Mouse (Mus musculus) intestine, postnatal 0 days (tissue): Measurements from ENCODE around the gene Asb2. TPM values are rescaled to one million over a fixed set of nuclear protein-coding genes. Genes with fewer than 3 reads are reported as not detected.

Experiments used
- ATAC-seq: fragments of 200-750 bp; cut with Nextera tagmentation; 2 replicates; pipeline ENCODE4 v1.8.0; 2017; ENCODE audit warnings: mild to moderate bottlenecking, moderate TSS enrichment, moderate library complexity
- H3K27ac ChIP-seq: fragments of 300-500 bp; sonication (generic); 2 replicates; pipeline ENCODE4 v1.5.1; 2014; ENCODE audit warnings: mild to moderate bottlenecking, low read depth, low read length, moderate library complexity
- H3K27me3 ChIP-seq: fragments of 300-500 bp; sonication (generic); replicated peaks from 2 replicates; pipeline ENCODE4 v1.6.1; 2014; ENCODE audit warnings: low read length, mixed read lengths; ENCODE audit not compliant: control insufficient read depth, insufficient read depth
- H3K36me3 ChIP-seq: fragments of 300-500 bp; sonication (generic); 2 replicates; pipeline ENCODE4 v1.6.1; 2014; ENCODE audit warnings: mild to moderate bottlenecking, moderate library complexity; ENCODE audit not compliant: control insufficient read depth, insufficient read depth
- H3K4me1 ChIP-seq: fragments of 300-500 bp; sonication (generic); replicated peaks from 2 replicates; pipeline ENCODE4 v1.6.1; 2014; ENCODE audit warnings: antibody characterized with exemption, low read length, mixed read lengths; ENCODE audit not compliant: control insufficient read depth, insufficient read depth
- H3K4me2 ChIP-seq: fragments of 300-500 bp; sonication (generic); replicated peaks from 2 replicates; pipeline ENCODE4 v1.6.1; 2014; ENCODE audit warnings: low read depth, mild to moderate bottlenecking, moderate library complexity
- H3K4me3 ChIP-seq: fragments of 300-500 bp; sonication (generic); 2 replicates; pipeline ENCODE4 v1.5.1; 2014; ENCODE audit warnings: low read depth, low read length
- H3K9ac ChIP-seq: fragments of 300-500 bp; sonication (generic); 2 replicates; pipeline ENCODE4 v1.6.1; 2014; ENCODE audit warnings: mild to moderate bottlenecking, low read depth, low read length
- H3K9me3 ChIP-seq: fragments of 300-500 bp; sonication (generic); 2 replicates; pipeline ENCODE4 v1.6.1; 2016; ENCODE audit warnings: mixed run types; ENCODE audit not compliant: control insufficient read depth
- CTCF ChIP-seq: sonication (generic); IDR thresholded peaks from 2 replicates; pipeline ENCODE4 v1.5.1; 2016; ENCODE audit warnings: low read depth, mild to moderate bottlenecking, control low read depth, antibody characterized with exemption, moderate library complexity
- WGBS: fragments of 180-500 bp; shearing (Covaris S2); extraction: QIAGEN DNeasy Blood & Tissue Kit; methylation state at CpG from one replicate; pipeline ENCODE4 v1.1.7; 2014; 5-methylcytosine and 5-hydroxymethylcytosine counted together
- polyA plus RNA-seq: library from polyadenylated mRNA; unstranded; fragments of >200 nt; fragmentation: Nextera tagmentation; extraction: Ambion mirVana; gene quantifications from 2 replicates; pipeline ENCODE4 v1.2.1, GENCODE M21; 2015

Asb2 gene
- polyA plus RNA-seq, 1 experiment from 2014 or later: 15.1 TPM

DNA sequence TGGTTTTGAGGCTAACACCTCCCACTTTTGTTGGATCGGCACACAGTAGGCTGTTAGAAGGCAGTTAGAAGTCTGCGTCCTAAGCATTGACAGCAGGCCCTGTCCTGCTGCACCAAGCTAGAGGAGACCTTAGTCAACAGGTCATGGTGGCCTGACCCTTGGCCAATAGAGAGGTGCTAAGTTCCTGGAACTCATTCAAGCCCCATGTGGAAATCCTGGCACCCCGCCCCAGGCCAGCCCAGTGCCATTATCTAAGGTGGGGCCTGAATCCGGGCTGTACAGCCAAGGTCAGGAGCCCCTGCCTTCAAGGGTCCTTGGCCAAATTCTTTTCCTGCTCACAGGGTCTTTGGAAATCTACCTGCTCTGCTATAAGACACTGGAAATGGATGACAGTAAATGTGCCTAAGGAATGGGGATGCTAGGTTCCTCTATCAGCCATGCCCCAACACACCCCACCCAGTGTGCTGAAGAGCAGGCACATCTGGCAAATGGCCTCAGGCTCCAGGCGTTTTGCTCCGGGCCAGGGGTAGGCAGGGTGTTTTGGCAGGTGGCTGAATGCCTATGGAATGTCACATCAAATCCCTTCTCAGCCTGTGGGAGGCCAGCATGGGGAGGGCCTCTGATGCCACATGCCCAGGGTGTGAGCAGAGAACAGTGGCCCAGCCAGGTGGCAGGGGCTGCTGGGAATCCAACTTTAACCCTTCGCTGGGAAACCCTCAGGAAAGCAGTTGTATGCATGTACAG is 27.2 kb downstream of the Asb2 start:
- H3K4me3 ChIP-seq: no peak overlapping the region
- no peaks in the 10 kb centered on the region for H3K4me1 ChIP-seq
- no peaks in the 10 kb centered on the region for H3K36me3 ChIP-seq
- WGBS: 57% methylated on average over 7 of the region's 7 CpGs
- no peak for ATAC-seq
- H3K27ac ChIP-seq: no peak overlapping the region
- no peak for TF ChIP-seq CTCF
- H3K9ac ChIP-seq: no peak overlapping the region
- no peaks in the 10 kb centered on the region for H3K9me3 ChIP-seq
- peaks cover 18% of the 10 kb centered on the region for H3K27me3 ChIP-seq
- H3K4me2 ChIP-seq: no peak overlapping the region

DNA sequence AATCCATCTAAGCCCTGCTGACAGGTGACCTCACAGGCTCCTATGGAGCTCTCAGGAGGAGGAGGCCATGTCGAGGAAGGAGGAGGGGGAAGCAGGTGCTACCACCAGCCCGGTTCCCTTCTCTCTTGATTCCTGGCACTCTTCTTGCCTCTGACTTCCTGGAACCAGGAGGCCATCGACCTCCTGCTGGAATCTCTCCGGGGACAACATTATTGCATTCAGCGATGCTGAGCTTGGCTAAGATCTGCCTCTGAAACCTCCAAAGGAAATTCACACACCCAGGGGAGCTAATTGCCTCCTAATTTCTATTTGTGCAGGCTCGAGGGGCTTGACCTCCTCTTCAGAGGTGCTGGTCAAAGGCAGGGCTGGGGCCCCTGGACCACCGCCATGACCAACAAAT is 28.7 kb downstream of the Asb2 start:
- no peak for TF ChIP-seq CTCF

DNA sequence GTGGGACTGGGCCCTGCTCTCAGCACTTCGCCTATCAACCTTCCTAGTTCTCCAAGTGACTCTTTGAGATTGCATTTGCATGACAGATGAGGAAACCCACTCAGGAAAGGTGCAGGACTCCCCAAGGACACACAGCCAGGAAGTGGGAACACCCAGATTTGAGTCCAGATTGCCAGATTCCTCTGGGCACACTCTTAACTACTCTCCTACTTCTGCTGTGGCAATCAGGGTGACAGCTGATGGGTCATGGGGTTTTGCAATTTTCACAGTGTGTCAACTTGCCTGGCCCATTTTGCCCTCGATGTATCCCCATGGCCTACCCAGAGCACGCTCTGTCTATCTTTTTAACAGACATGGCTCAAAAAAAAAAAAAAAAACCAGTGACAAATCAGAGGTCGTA is 29.2 kb downstream of the Asb2 start:
- WGBS: 70% methylated on average over 4 of the region's 4 CpGs

More for the DNA sequence above, 28.7 kb downstream of the Asb2 start:
- H3K4me1 ChIP-seq: no peaks in the 10 kb centered on the region
- H3K36me3 ChIP-seq: no peaks in the 10 kb centered on the region
- H3K9me3 ChIP-seq: no peaks in the 10 kb centered on the region
- no peak overlapping the region for H3K27ac ChIP-seq
- no peak overlapping the region for H3K4me2 ChIP-seq
- no peak overlapping the region for H3K9ac ChIP-seq
- 35% methylated on average over 7 of the region's 7 CpGs for WGBS
- no peak overlapping the region for H3K4me3 ChIP-seq
- peaks cover 23% of the 10 kb centered on the region for H3K27me3 ChIP-seq
- ATAC-seq: no peak

DNA sequence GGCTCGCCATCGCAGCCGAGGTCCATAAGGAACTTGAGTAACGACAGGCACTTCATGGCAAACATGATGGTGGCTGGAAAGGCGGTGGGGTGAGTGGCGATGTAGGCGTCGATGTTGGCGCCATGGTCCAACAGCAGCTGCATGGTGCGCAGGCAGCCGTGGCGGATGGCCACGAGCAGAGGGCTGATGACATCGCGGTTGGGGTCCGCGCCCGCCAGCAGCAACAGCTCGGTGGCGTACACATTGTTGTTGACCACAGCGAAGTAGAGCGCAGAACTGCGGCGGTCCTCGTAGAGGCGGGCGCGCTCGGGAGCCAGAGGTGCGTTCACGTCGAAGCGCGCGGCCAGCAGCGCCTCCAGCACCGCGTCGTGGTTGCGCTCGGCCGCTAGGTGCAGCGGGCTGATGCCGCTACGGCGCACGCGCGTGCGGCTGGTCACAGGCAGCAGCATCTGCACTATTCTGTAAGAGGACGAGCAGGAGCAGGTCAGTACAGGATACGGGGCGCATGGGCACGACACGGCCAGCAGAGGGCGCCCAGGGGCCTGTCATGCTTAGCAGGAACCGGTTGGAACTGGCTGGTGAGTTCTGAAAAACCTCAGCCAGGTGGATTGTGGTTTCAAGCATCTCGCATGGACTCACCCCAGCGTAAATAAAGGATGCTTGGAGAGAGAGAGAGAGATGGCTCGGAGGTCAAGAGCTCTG is 30.5 kb downstream of the Asb2 start:
- TF ChIP-seq CTCF: peak; percentile 94
- H3K9me3 ChIP-seq: no peaks in the 10 kb centered on the region
- no peaks in the 10 kb centered on the region for H3K36me3 ChIP-seq
- no peak overlapping the region for H3K9ac ChIP-seq
- peak overlapping the region; percentile 52 for H3K4me2 ChIP-seq
- 9% methylated on average over 60 of the region's 60 CpGs for WGBS
- H3K27ac ChIP-seq: no peak overlapping the region
- H3K4me3 ChIP-seq: peak overlapping the region; percentile 20
- peaks cover 23% of the 10 kb centered on the region for H3K27me3 ChIP-seq
- H3K4me1 ChIP-seq: no peaks in the 10 kb centered on the region
- peak; percentile 90 for ATAC-seq

More for the DNA sequence above, 29.2 kb downstream of the Asb2 start:
- Histone ChIP-seq H3K36me3 (no peaks in the 10 kb centered on the region), H3K4me3 (no peak overlapping the region), H3K27me3 (peaks cover 23% of the 10 kb centered on the region), H3K9me3 (no peaks in the 10 kb centered on the region), H3K4me2 (no peak overlapping the region), H3K9ac (no peak overlapping the region), H3K4me1 (no peaks in the 10 kb centered on the region), H3K27ac (no peak overlapping the region)
- ATAC-seq: no peak
- no peak for TF ChIP-seq CTCF

DNA sequence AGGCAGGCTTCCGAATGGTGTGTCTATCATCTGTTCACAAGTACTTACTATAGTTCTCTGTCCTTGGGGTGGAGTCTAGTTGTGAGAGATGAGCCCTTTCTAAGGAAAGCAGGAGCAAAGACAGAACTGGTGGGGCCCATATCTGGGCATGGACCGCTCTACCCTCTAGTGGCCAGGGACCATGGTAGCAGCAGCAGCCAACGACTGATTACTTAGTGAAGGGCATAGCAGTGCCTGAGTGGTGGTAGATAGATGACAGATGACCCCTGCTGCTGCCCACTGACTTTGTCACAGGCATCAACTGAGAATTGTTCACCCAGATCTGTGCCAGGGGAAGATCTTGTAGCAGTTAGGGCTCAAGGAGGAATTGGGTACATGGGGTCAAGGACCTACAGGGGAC is 33.0 kb downstream of the Asb2 start:
- Histone ChIP-seq H3K9ac (no peak overlapping the region), H3K36me3 (no peaks in the 10 kb centered on the region), H3K4me3 (no peak overlapping the region), H3K4me1 (no peaks in the 10 kb centered on the region), H3K27ac (no peak overlapping the region), H3K4me2 (no peak overlapping the region), H3K9me3 (no peaks in the 10 kb centered on the region), H3K27me3 (peaks cover 23% of the 10 kb centered on the region)
- peak; percentile 77 for TF ChIP-seq CTCF
- ATAC-seq: no peak
- 37% methylated on average over 3 of the region's 3 CpGs for WGBS

DNA sequence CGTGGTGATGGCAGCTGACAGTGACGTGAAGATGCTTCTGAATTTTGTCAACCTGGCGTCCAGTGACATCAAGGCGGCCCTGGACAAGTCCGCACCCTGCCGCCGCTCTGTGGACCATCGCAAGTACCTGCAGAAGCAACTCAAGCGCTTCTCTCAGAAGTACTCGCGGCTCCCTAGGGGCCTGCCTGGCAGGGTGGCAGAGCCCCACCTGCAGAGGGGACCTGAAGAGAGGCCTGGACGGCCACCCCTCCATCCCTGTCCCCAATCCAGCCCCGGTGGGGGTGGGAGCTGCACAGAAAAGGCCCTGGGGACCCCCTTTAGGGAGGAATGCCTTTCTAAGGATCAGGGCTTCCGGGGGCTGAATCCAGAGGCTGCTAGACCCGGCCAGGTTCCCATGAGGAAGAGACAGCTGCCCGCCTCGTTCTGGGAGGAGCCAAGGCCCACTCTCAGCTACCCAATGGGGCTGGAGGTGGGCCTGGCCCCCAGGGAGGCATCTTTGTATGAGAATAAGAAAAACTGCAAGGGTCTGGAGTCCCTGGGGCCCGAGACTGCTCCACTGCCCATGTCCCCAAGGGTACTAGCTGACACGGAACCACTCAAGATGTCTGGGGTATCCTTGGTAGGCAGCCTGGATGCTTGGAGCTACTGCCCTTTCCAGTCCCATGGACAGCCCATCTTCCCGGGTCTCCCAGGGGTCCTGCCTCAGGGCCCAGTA is 39.8 kb downstream of the Asb2 start:
- no peak overlapping the region for H3K9ac ChIP-seq
- TF ChIP-seq CTCF: no peak
- H3K27me3 ChIP-seq: peaks cover 4% of the 10 kb centered on the region; the same call in 1 of the 2 replicates
- H3K4me2 ChIP-seq: no peak overlapping the region
- no peak overlapping the region for H3K27ac ChIP-seq
- no peaks in the 10 kb centered on the region for H3K9me3 ChIP-seq
- H3K36me3 ChIP-seq: no peaks in the 10 kb centered on the region
- no peaks in the 10 kb centered on the region for H3K4me1 ChIP-seq
- WGBS: 56% methylated on average over 20 of the region's 20 CpGs
- H3K4me3 ChIP-seq: no peak overlapping the region
- ATAC-seq: no peak
